Mouse (Mus musculus) central nervous system, embryonic 18 days (tissue): ENCODE data around the gene Wnt5b. TPM values are rescaled to one million over a fixed set of nuclear protein-coding genes. Genes with fewer than 3 reads are reported as not detected.

Source experiments
- polyA plus RNA-seq: library from polyadenylated mRNA; depleted of rRNA; stranded (reverse); fragments of >200 nt; gene quantifications from 2 replicates; pipeline ENCODE4 v1.2.3, GENCODE M21; 2012; rRNA removed

The Wnt5b gene
- polyA plus RNA-seq = 1.9 and 2.2 TPM in 2 replicates

DNA sequence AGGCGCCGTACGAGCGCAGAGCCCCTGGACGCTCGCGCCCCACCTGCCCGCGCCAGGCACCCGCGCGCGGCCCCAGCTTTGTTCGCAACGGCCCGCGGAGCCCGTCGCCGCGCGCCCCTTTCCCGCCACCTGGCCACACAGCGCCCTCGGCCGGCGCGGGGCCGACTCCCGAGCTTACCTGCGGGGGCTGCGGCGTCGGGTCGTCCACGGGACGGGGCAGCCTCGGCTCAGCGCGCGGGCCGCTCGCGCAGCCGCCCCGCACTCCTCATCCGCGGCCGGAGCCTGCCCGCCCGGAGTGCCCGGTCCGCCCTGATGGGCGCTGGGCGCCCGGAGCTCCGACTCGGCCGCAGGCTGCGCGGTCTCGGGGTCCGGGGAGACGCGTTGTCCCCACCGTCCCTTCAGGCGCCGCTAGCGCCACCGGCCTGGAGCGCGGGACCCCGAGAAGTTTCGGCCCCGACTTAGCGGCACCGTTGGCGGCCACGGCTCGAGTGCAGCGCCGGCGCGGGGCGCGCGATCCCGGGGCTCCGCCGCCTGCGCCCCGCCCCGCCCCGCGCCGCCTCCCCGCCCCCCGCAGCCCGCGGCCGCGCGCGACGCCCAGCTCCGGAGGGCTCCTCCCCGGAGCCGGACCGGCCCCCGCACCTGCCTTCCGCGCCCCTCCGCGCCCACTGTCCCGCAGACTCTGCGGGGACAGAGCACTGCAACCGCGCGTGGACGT, at the start of gene Wnt5b:
Wnt5b (minus strand) TSS at position 545 of the 715 bp plus-strand sequence.

DNA sequence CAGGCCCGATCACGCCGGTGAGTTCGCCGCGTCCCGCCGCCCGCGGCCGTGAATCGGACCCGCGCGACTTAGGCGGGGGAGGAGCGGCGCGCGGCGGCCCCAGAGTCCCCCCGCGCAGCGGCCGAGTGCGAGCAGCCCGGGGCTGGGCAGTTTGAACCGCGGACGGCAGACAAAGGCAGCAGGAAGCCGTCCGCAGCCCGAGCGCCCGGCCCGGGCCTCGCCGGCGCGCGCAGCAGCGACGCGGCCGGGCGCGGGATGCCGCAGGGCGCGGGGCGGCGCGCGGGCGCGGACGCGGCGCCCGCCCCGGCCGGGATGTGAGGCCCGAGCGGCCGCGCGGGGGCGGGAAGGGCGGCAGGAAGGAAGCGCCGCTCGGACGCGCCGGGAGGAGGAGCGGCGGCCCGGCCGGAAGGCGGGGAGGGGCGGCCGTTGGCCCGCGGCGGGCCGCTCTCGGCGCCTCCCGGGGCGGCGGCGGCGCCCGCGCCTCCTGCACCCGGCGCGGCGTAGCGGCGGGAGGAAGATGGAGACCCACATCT, 64.7 kb downstream of the Wnt5b start, which contains the start of gene Fbxl14:
Fbxl14 (plus strand) TSS at position 326 of the 533 bp plus-strand sequence.

DNA sequence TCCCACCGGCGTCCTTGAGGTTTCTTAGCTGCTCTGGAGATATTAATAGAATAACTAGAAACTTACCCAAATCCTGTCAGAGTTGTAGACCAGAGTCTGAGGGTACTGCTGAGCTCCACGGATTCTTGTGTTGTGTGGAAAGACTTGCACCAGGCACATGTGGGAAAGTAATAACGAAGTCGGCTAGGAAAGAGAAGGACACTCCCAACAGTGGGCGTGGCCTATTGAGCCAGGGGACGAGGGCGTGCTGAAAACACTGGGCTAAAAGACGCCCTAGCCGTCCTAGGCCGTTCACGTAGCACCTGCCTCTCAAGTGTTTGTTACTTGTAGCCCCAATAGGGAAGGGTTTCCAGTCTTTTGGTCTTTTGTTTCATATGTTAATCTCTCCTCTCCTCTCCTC, 126.8 kb downstream of the Wnt5b start, which contains the start of gene Adipor2:
Adipor2 (minus strand) TSS at position 351 of the 400 bp plus-strand sequence.

Other genes with a start within 250 kb of the Wnt5b start
- gene Lrtm2, start 213.6 kb downstream of the Wnt5b start, polyA plus RNA-seq = 18.9 and 19.2 TPM in 2 replicates
- gene Adipor2, start 126.6 kb downstream of the Wnt5b start, polyA plus RNA-seq = 40.1 and 41.8 TPM in 2 replicates
- 37.7 and 41.8 TPM in 2 replicates for gene Fbxl14, start 64.7 kb downstream of the Wnt5b start, polyA plus RNA-seq